Mouse (Mus musculus): Measurements from ENCODE around the gene Tfap2e.

GRCm38 (mm10) chr4:126759435-126759834 lies 23.4 kb upstream of the Tfap2e start:
- TF ChIP-seq POLR2A (IDR thresholded peaks at IDR 0.05; ENCODE audit: control insufficient read depth, low read depth, low read length) = no peak
- no peak for TF ChIP-seq CTCF (IDR thresholded peaks at IDR 0.05; ENCODE audit: control insufficient read depth, insufficient read depth, insufficient replicate concordance, low read depth, low read length)
